Comparison of ENCODE assay signal across 9 mouse cellular contexts in genomic region chr17:5321589-5322225, GRCm38 (mm10).
DNase-seq lines count a peak whose midpoint lies in the region; ATAC-seq and TF ChIP-seq lines count a peak whose summit lies in the region.
"Had no signal": no experiment of that assay in that cellular context is flagged by ENCODE, and none has a peak within 500 bp of the region (broad histone marks: within the 10 kb centered on the region; RNA-seq: fewer than 3 reads in every experiment).

No protein-coding gene starts in this region.

- H3K4me1 ChIP-seq in heart, embryonic 15.5 days (replicated peaks) = peaks cover 45% of the 10 kb centered on the region
- peaks cover 69% of the 10 kb centered on the region for H3K4me1 ChIP-seq in neural tube, embryonic 13.5 days (replicated peaks)
- 0 out of 2 replicates have a peak, but pooled peaks cover 7% of the 10 kb centered on the region for H3K4me1 ChIP-seq in stomach, postnatal 0 days (replicated peaks; ENCODE audit: control insufficient read depth, insufficient read depth)

- H3K27me3 ChIP-seq in heart, embryonic 15.5 days = no peaks in the 10 kb centered on the region
- H3K27me3 ChIP-seq in neural tube, embryonic 13.5 days = peaks cover 7% of the 10 kb centered on the region; the same call in 1 of the 2 replicates
- no peaks in the 10 kb centered on the region for H3K27me3 ChIP-seq in stomach, postnatal 0 days (ENCODE audit: control insufficient read depth, insufficient read depth, low read length)

- peaks cover 16% of the 10 kb centered on the region; the same call in 1 of the 2 replicates for H3K36me3 ChIP-seq in heart, embryonic 15.5 days
- H3K36me3 ChIP-seq in neural tube, embryonic 13.5 days = peaks cover 50% of the 10 kb centered on the region
- peaks cover 17% of the 10 kb centered on the region for H3K36me3 ChIP-seq in stomach, postnatal 0 days (ENCODE audit: control insufficient read depth, insufficient read depth, low read length)

- peak; percentile 21; the same call in 1 of the 2 replicates for ATAC-seq in heart, embryonic 15.5 days (replicated peaks; ENCODE audit: insufficient number of reproducible peaks, insufficient read depth, low FRiP score, low read depth)
- ATAC-seq in neural tube, embryonic 13.5 days (ENCODE audit: low read depth) = no peak
- ATAC-seq in granulocyte monocyte progenitor cell, adult 5-6 weeks (replicated peaks; ENCODE audit: poor library complexity, severe bottlenecking) = peak; percentile 19; the same call in 1 of the 2 replicates
- peak; percentile 72 for ATAC-seq in stomach, postnatal 0 days (ENCODE audit: low FRiP score, low TSS enrichment)

- 53% methylated on average over 8 of the region's 8 CpGs for WGBS in heart, embryonic 15.5 days
- 83% methylated on average over 8 of the region's 8 CpGs for WGBS in neural tube, embryonic 13.5 days
- WGBS in stomach, postnatal 0 days = 72% methylated on average over 8 of the region's 8 CpGs

- DNase-seq in heart, postnatal 4 days = no peak
- no peak for DNase-seq in neural tube, embryonic 10.5 days (ENCODE audit: extremely low spot score, low spot score)
- peak; percentile 74 for DNase-seq in stomach, postnatal 0 days (ENCODE audit: low spot score)
- DNase-seq in gastrocnemius, postnatal 4 days (ENCODE audit: low spot score in 2 of 2) = no peak

- no peaks in the 10 kb centered on the region for H3K9me3 ChIP-seq in heart, embryonic 15.5 days (replicated peaks)
- H3K9me3 ChIP-seq in neural tube, embryonic 13.5 days = no peaks in the 10 kb centered on the region
- no peaks in the 10 kb centered on the region for H3K9me3 ChIP-seq in stomach, postnatal 0 days (ENCODE audit: control insufficient read depth, low read length)
- H3K9me3 ChIP-seq: forebrain, embryonic 10.5 days; midbrain, embryonic 12.5 days had no signal

- no peak overlapping the region for H3K4me3 ChIP-seq in heart, embryonic 15.5 days
- H3K4me3 ChIP-seq in neural tube, embryonic 13.5 days = no peak overlapping the region
- no peak overlapping the region for H3K4me3 ChIP-seq in stomach, postnatal 0 days (ENCODE audit: low read depth, low read length)
- H3K4me3 ChIP-seq: forebrain, embryonic 10.5 days; midbrain, embryonic 12.5 days had no signal

- H3K9ac ChIP-seq in heart, embryonic 15.5 days = no peak overlapping the region
- H3K9ac ChIP-seq in neural tube, embryonic 13.5 days = 0 out of 2 replicates have a peak overlapping the region, but pooled peaks have one; percentile 17
- H3K9ac ChIP-seq in stomach, postnatal 0 days (ENCODE audit: low read length) = no peak overlapping the region
- H3K9ac ChIP-seq: midbrain, embryonic 12.5 days had no signal

- no peak for TF ChIP-seq EP300 in stomach, postnatal 0 days (optimal IDR thresholded peaks at IDR 0.05)

- H3K27ac ChIP-seq in heart, embryonic 15.5 days = no peak overlapping the region
- H3K27ac ChIP-seq in neural tube, embryonic 13.5 days (replicated peaks) = 0 out of 2 replicates have a peak overlapping the region, but pooled peaks have one; percentile 38
- H3K27ac ChIP-seq in stomach, postnatal 0 days (replicated peaks) = no peak overlapping the region
- H3K27ac ChIP-seq: forebrain, embryonic 10.5 days; midbrain, embryonic 12.5 days had no signal

- H3K4me2 ChIP-seq in heart, embryonic 15.5 days = no peak overlapping the region
- no peak overlapping the region for H3K4me2 ChIP-seq in neural tube, embryonic 13.5 days
- no peak overlapping the region for H3K4me2 ChIP-seq in stomach, postnatal 0 days (replicated peaks; ENCODE audit: low read depth)
- H3K4me2 ChIP-seq: midbrain, embryonic 12.5 days had no signal

- TF ChIP-seq CTCF in stomach, postnatal 0 days (IDR thresholded peaks at IDR 0.05; ENCODE audit: low read depth) = peak; percentile 65
